Mouse (Mus musculus): ENCODE measurements at regions not wholly inside any gene's neighbourhood (a gene's known extent, or its start where the extent isn't known, plus 50 kb on each side); places are given as distances from the start of the nearest gene placed in this dataset.

- DNase-seq (ENCODE audit: low spot score in 2 of 2), result no peak
Observed at GRCm38 (mm10) chr8:92071305-92072253, 269.7 kb upstream of the Irx3 start.

- no peak for DNase-seq (ENCODE audit: low spot score in 2 of 2)
Observed at GRCm38 (mm10) chr8:92070704-92071103, 268.8 kb upstream of the Irx3 start.

GRCm38 (mm10) chr8:92066435-92066834 is 264.6 kb upstream of the Irx3 start:
- DNase-seq (ENCODE audit: low spot score in 2 of 2), result no peak

GRCm38 (mm10) chr8:92065554-92066239 is 263.8 kb upstream of the Irx3 start:
- DNase-seq (ENCODE audit: low spot score in 2 of 2), result no peak

GRCm38 (mm10) chr8:92064971-92065370 is 263.1 kb upstream of the Irx3 start:
- DNase-seq (ENCODE audit: low spot score in 2 of 2), result no peak

- no peak for DNase-seq (ENCODE audit: low spot score in 2 of 2)
Observed at GRCm38 (mm10) chr8:92064175-92064821, 262.4 kb upstream of the Irx3 start.

- no peak for DNase-seq (ENCODE audit: low spot score in 2 of 2)
Observed at GRCm38 (mm10) chr8:92063333-92063732, 261.5 kb upstream of the Irx3 start.

- DNase-seq (ENCODE audit: low spot score in 2 of 2), result no peak
Observed at GRCm38 (mm10) chr8:92059471-92059870, 257.6 kb upstream of the Irx3 start.

GRCm38 (mm10) chr8:92058953-92059352 is 257.1 kb upstream of the Irx3 start:
- DNase-seq (ENCODE audit: low spot score in 2 of 2), result no peak

- no peak for DNase-seq (ENCODE audit: low spot score in 2 of 2)
Observed at GRCm38 (mm10) chr8:92057857-92058256, 256.0 kb upstream of the Irx3 start.

- no peak for DNase-seq (ENCODE audit: low spot score in 2 of 2)
Observed at GRCm38 (mm10) chr8:92055590-92055989, 253.7 kb upstream of the Irx3 start.

GRCm38 (mm10) chr8:92044695-92045094 is 242.8 kb upstream of the Irx3 start:
- no peak for DNase-seq (ENCODE audit: low spot score in 2 of 2)

- DNase-seq (ENCODE audit: low spot score in 2 of 2), result no peak
Observed at GRCm38 (mm10) chr8:92042951-92043350, 241.1 kb upstream of the Irx3 start.

- DNase-seq (ENCODE audit: low spot score in 2 of 2), result no peak
Observed at GRCm38 (mm10) chr8:92029954-92030353, 228.1 kb upstream of the Irx3 start.

- DNase-seq (ENCODE audit: low spot score in 2 of 2), result no peak
Observed at GRCm38 (mm10) chr8:92029516-92029915, 227.6 kb upstream of the Irx3 start.

- no peak for DNase-seq (ENCODE audit: low spot score in 2 of 2)
Observed at GRCm38 (mm10) chr8:92028308-92028707, 226.4 kb upstream of the Irx3 start.

- no peak for DNase-seq (ENCODE audit: low spot score in 2 of 2)
Observed at GRCm38 (mm10) chr8:92024133-92024532, 222.3 kb upstream of the Irx3 start.

- no peak for DNase-seq (ENCODE audit: low spot score in 2 of 2)
Observed at GRCm38 (mm10) chr8:92021521-92021920, 219.7 kb upstream of the Irx3 start.

GRCm38 (mm10) chr8:92014704-92015103 is 212.8 kb upstream of the Irx3 start:
- DNase-seq (ENCODE audit: low spot score in 2 of 2), result no peak

- DNase-seq (ENCODE audit: low spot score in 2 of 2), result no peak
Observed at GRCm38 (mm10) chr8:92013183-92013582, 211.3 kb upstream of the Irx3 start.

- no peak for DNase-seq (ENCODE audit: low spot score in 2 of 2)
Observed at GRCm38 (mm10) chr8:92010412-92010811, 208.5 kb upstream of the Irx3 start.
